ENCODE assay signal across 25 mouse cellular contexts in genomic region chr14:31918461-31918860, GRCm38 (mm10).
DNase-seq lines count a peak whose midpoint lies in the region; TF ChIP-seq lines count a peak whose summit lies in the region.
"Had no signal": no experiment of that assay in that cellular context is flagged by ENCODE, and none has a peak within 500 bp of the region (broad histone marks: within the 10 kb centered on the region; RNA-seq: fewer than 3 reads in every experiment).

No protein-coding gene starts in this region.

- peak overlapping the region; percentile 77 for H3K27ac ChIP-seq in ES-E14 (ENCODE audit: insufficient read depth, low read depth, low read length, poor library complexity, severe bottlenecking)
- H3K27ac ChIP-seq: embryonic facial prominence, embryonic 10.5 days; embryonic facial prominence, embryonic 13.5 days; forebrain, embryonic 12.5 days; heart, adult 2 months; heart, embryonic 10.5 days; heart, embryonic 13.5 days; hindbrain, embryonic 12.5 days; hindbrain, embryonic 15.5 days had no signal

- H3K4me1 ChIP-seq in ES-E14 (ENCODE audit: control insufficient read depth in 2 of 2, insufficient read depth in 2 of 2, low read length in 2 of 2, poor library complexity in 1 of 2) = peaks cover 0 to 5% of the 10 kb centered on the region in 2 experiments; a peak in 2 of 4 replicates
- H3K4me1 ChIP-seq: embryonic facial prominence, embryonic 10.5 days; embryonic facial prominence, embryonic 13.5 days; forebrain, embryonic 12.5 days; heart, embryonic 10.5 days; heart, embryonic 13.5 days; hindbrain, embryonic 12.5 days; hindbrain, embryonic 15.5 days had no signal

- H3K36me3 ChIP-seq in ES-E14 (ENCODE audit: control insufficient read depth, insufficient read depth, low read length, poor library complexity, severe bottlenecking) = no peaks in the 10 kb centered on the region; the same call in 1 of the 2 replicates
- H3K36me3 ChIP-seq: embryonic facial prominence, embryonic 10.5 days; embryonic facial prominence, embryonic 13.5 days; forebrain, embryonic 12.5 days; heart, embryonic 10.5 days; heart, embryonic 13.5 days; hindbrain, embryonic 12.5 days; hindbrain, embryonic 15.5 days had no signal

- H3K9ac ChIP-seq in ES-E14 (ENCODE audit: insufficient read depth, low read depth, low read length, poor library complexity, severe bottlenecking) = no peak overlapping the region
- H3K9ac ChIP-seq: embryonic facial prominence, embryonic 13.5 days; forebrain, embryonic 12.5 days; heart, embryonic 13.5 days; hindbrain, embryonic 12.5 days; hindbrain, embryonic 15.5 days had no signal

- DNase-seq in lung, postnatal 36 days = peak; percentile 12
- DNase-seq in lung, postnatal 14 days = no peak
- DNase-seq in ES-E14 (ENCODE audit: low read depth, low spot score) (peak; percentile 51), MN1 (ENCODE audit: low spot score) (no peak)
- peak; percentile 31 for DNase-seq in brain, adult 2 months (ENCODE audit: low read depth, low spot score)
- no peak for DNase-seq in kidney, postnatal 36 days
- DNase-seq: adrenal gland, adult 2 months; adrenal gland, postnatal 14 days; cerebellum, adult 11-12 months; cerebellum, adult 8-10 months; cerebellum, postnatal 10 days; cerebellum, postnatal 36 days; embryo, embryonic 11 days; gastrocnemius, postnatal 14 days; heart, adult 2 months; heart, postnatal 14 days; heart, postnatal 4 days had no signal

- H3K9me3 ChIP-seq in ES-E14 (ENCODE audit: control insufficient read depth, insufficient read depth, low read depth, low read length) = peaks cover 6% of the 10 kb centered on the region; the same call in 1 of the 2 replicates
- H3K9me3 ChIP-seq: embryonic facial prominence, embryonic 13.5 days; heart, embryonic 10.5 days; hindbrain, embryonic 12.5 days; hindbrain, embryonic 15.5 days had no signal

- no peak overlapping the region for H3K4me3 ChIP-seq in ES-E14 (ENCODE audit: insufficient read depth in 1 of 2, low read depth in 1 of 2, low read length in 2 of 2, poor library complexity in 1 of 2, severe bottlenecking in 1 of 2)
- H3K4me3 ChIP-seq: embryonic facial prominence, embryonic 10.5 days; embryonic facial prominence, embryonic 13.5 days; erythroblast, embryonic 14.5 days; forebrain, embryonic 12.5 days; heart, adult 2 months; heart, embryonic 10.5 days; heart, embryonic 13.5 days; hindbrain, embryonic 12.5 days; hindbrain, embryonic 15.5 days had no signal

- in situ Hi-C loops in ES-E14 (cut with MboI; ENCODE audit: low sequenced_read_pairs in 2 of 2, unreplicated experiment in 2 of 2) = no loop called here

TF ChIP-seq in ES-E14, 5 proteins besides CTCF, POLR2A, EP300 and RAD21:
- TF ChIP-seq ZNF384 (IDR thresholded peaks at IDR 0.05; ENCODE audit: low read depth, low read length) (no peak), MAFK (IDR thresholded peaks at IDR 0.05; ENCODE audit: insufficient read depth, low read depth, low read length) (0 out of 2 replicates have a peak, but pooled peaks have one; percentile 7)

Comparison
In these comparisons a context has a peak if more than half of its experiments do, and no peak if none do; other contexts are left out.
1. DNase-seq: peak in lung, postnatal 36 days (single experiment), ES-E14 (single experiment) and brain, adult 2 months (single experiment); none in lung, postnatal 14 days (single experiment), MN1 (single experiment) and kidney, postnatal 36 days (0 of 2).